Mouse (Mus musculus) thymus, postnatal 14 days (tissue): ENCODE data around the gene Cltrn.

Experiments used
- DNase-seq: peaks from one replicate; pipeline ENCODE4 v3.0.0; 2021

The Cltrn gene

DNA sequence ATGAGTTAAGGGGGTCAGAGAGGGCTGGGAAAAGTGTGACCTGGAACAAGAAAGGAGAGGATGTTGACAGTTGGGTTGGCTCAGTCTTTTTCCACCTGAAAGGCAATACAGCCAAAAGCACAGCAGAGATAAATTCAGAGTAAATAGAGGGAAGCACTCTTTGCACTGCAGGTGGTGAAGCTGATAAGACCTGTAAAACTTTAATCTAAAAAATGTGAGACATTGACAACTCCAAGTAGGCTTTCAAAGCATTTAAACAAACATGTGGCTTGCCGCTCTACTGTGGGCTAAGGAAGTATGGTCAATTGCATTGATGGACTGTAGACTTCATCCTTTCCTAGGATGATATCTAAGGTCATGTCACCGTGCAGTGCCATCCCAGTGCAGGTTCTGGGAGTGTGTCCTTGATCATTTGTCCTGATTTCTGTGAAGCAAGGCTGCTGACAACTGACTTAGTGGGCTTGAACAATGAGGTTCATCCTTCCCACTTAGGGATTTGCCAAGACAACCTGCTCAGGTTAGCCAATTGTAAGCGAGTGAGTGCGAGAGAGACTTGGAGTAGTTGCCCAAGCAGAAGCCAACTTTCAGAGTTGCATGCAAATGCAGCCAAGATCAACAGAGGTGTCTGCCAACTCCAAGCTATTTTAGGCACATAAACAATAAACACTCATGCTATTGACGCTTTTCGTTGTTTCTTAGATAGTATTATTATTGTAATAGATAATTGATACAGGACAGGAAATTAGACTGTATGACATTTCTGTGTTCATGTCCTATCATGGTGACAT lies 57.0 kb downstream of the Cltrn start:
- no peak for DNase-seq

DNA sequence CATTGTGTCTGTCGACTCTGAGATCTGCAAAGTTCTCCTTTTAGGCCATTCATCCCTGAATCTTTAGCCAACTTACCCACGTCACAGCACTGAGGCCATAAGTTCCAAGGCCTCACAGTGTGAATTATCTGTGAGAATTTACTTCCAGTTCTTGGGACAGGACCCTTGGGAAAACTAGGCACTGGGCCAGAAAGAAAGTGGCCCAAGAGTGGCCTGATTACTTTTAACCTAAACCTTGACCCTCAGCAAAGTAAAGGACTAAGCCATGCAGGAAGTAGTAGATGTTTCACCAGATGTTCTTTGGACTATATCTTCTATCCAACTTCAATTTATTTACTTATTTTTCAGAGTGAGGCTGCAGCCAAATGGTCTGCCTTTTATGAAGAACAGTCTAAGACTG lies 64.1 kb downstream of the Cltrn start:
- no peak for DNase-seq

DNA sequence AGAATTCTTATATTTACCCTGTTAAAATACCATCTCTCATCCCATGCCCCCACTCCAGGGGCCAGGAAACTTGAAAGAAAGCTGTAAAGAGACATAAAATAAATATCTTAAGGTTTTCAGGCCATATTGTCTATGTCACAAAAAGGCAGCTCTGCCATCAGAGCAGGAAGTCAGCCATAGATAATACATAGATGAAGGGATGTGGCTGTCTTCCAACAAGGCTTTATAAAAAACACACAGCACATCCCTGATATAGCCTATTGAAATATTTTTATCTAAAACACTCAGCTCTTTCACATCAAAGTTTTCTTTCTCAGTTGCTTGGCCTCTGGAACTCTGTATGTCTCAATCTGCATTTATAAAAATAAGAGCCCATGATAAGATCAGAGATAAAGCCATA lies 65.0 kb downstream of the Cltrn start:
- no peak for DNase-seq

DNA sequence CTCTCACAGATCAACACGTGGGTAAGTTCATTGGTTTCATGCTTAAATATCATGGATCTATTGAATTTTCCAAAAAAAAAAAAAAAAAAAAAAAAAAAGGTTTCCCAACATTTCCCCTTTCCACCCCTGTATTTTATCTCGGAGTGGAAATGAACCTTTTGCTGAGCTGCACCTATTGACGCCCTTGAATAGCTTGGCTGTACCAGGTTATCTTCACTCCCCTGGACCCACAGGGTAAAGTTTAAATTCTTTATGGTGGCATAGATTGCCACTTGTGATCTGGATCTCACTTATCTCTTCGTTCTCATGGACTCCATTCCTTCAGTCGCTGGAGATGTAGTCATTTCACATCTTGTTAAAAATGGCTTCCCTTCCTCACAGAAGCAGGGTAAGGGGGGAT lies 66.0 kb downstream of the Cltrn start:
- DNase-seq: no peak

DNA sequence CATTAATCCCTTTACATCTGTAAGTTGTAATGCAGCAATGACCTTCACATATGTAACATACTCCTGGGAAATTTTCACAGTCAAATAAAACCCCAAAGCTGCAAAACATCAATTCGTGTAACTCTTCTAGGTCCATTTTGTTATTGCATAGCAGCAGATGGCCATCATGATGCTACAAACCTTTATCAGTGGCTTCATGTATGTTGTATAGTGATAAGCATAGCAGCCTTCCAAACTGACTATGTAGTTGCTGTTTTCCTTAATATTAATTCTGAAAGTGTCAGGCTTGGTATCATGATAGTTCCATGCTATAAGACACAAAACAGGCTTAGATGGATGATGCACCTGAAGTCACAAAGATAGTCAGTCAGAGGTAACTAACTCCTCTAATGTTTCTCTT lies 76.1 kb downstream of the Cltrn start:
- DNase-seq: no peak
